Mouse (Mus musculus) hindbrain, embryonic 16.5 days (tissue): Measurements from ENCODE around the gene Atp2b2. TPM values are rescaled to one million over a fixed set of nuclear protein-coding genes. Genes with fewer than 3 reads are reported as not detected.

Experiments
- ATAC-seq: fragments of 200-750 bp; cut with Nextera tagmentation; 2 replicates; pipeline ENCODE4 v1.8.0; 2017; ENCODE audit warnings: moderate TSS enrichment, moderate library complexity
- H3K27ac ChIP-seq: fragments of 300-500 bp; sonication (generic); 2 replicates; pipeline ENCODE4 v1.5.1; 2014; ENCODE audit warnings: low read depth, mild to moderate bottlenecking, control low read depth, low read length, moderate library complexity
- H3K27me3 ChIP-seq: fragments of 300-500 bp; sonication (generic); replicated peaks from 2 replicates; pipeline ENCODE4 v1.6.1; 2014; ENCODE audit warnings: low read length; ENCODE audit not compliant: control insufficient read depth, insufficient read depth
- H3K36me3 ChIP-seq: fragments of 300-500 bp; sonication (generic); 2 replicates; pipeline ENCODE4 v1.6.1; 2014; ENCODE audit warnings: mild to moderate bottlenecking, low read length, moderate library complexity, mixed read lengths; ENCODE audit not compliant: control insufficient read depth, insufficient read depth
- H3K4me1 ChIP-seq: fragments of 300-500 bp; sonication (generic); 2 replicates; pipeline ENCODE4 v1.6.1; 2014; ENCODE audit warnings: low read depth, low read length; ENCODE audit not compliant: control insufficient read depth, insufficient read depth
- H3K4me2 ChIP-seq: fragments of 300-500 bp; sonication (generic); 2 replicates; pipeline ENCODE4 v1.6.1; 2014; ENCODE audit warnings: mild to moderate bottlenecking, low read length, control low read depth, moderate library complexity
- H3K4me3 ChIP-seq: fragments of 300-500 bp; sonication (generic); 2 replicates; pipeline ENCODE4 v1.5.1; 2014; ENCODE audit warnings: mild to moderate bottlenecking, low read length, control low read depth, moderate library complexity
- H3K9ac ChIP-seq: fragments of 300-500 bp; sonication (generic); 2 replicates; pipeline ENCODE4 v1.6.1; 2014; ENCODE audit warnings: low read depth, mild to moderate bottlenecking, control low read depth, low read length, moderate library complexity
- H3K9me3 ChIP-seq: fragments of 300-500 bp; sonication (generic); 2 replicates; pipeline ENCODE4 v1.6.1; 2014; ENCODE audit warnings: mild to moderate bottlenecking, low read length, moderate library complexity; ENCODE audit not compliant: control insufficient read depth
- WGBS: fragments of 180-500 bp; shearing (Covaris S2); extraction: QIAGEN DNeasy Blood & Tissue Kit; methylation state at CpG from one replicate; pipeline ENCODE4 v1.1.7; 2014; 5-methylcytosine and 5-hydroxymethylcytosine counted together
- polyA plus RNA-seq: library from polyadenylated mRNA; unstranded; fragments of >200 nt; fragmentation: Nextera tagmentation; extraction: Ambion mirVana; gene quantifications from 2 replicates; pipeline ENCODE4 v1.2.1, GENCODE M21; 2015

Atp2b2 gene
- polyA plus RNA-seq, 1 experiment from 2014 or later: 42.3 TPM

GRCm38 (mm10) chr6:113929191-113929875, 113.1 kb downstream of the Atp2b2 start:
- no peaks in the 10 kb centered on the region for H3K27me3 ChIP-seq
- no peak overlapping the region for H3K4me2 ChIP-seq
- H3K36me3 ChIP-seq: no peaks in the 10 kb centered on the region
- H3K4me3 ChIP-seq: no peak overlapping the region
- peaks cover 4% of the 10 kb centered on the region; the same call in 1 of the 2 replicates for H3K4me1 ChIP-seq
- no peak overlapping the region for H3K9ac ChIP-seq
- H3K27ac ChIP-seq: no peak overlapping the region
- WGBS: 62% methylated on average over 8 of the region's 8 CpGs
- 0 out of 2 replicates have a peak, but pooled peaks cover 2% of the 10 kb centered on the region for H3K9me3 ChIP-seq
- no peak for ATAC-seq

DNA sequence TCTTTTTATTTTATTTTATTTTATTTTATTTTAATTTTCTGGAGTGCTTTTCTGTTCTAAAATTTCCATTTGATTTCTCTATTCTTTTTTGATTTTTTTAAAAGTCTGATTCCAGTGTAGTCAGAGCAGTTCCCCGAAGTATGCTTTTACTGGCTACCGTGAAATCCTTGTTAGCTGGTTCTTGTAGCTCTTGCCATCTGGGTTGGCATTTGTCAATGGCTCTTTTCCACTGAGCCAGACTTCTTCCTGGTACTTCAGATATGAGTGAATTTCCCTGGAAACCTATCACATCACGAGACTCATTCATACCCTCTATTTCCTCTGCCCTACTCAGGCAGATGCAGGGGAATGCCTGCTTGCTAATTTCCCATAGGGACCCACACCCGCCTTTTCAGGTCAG, 119.2 kb downstream of the Atp2b2 start:
- WGBS: 64% methylated on average over 4 of the region's 4 CpGs
- no peaks in the 10 kb centered on the region for H3K27me3 ChIP-seq
- 0 out of 2 replicates have a peak, but pooled peaks cover 2% of the 10 kb centered on the region for H3K9me3 ChIP-seq
- no peak overlapping the region for H3K4me2 ChIP-seq
- no peaks in the 10 kb centered on the region for H3K4me1 ChIP-seq
- no peak overlapping the region for H3K9ac ChIP-seq
- no peak overlapping the region for H3K27ac ChIP-seq
- H3K4me3 ChIP-seq: no peak overlapping the region
- H3K36me3 ChIP-seq: no peaks in the 10 kb centered on the region
- no peak for ATAC-seq

GRCm38 (mm10) chr6:113920466-113920865, 121.9 kb downstream of the Atp2b2 start:
- ATAC-seq: no peak
- Histone ChIP-seq H3K4me2 (no peak overlapping the region), H3K4me3 (no peak overlapping the region), H3K9me3 (no peaks in the 10 kb centered on the region), H3K4me1 (no peaks in the 10 kb centered on the region), H3K27me3 (no peaks in the 10 kb centered on the region), H3K36me3 (no peaks in the 10 kb centered on the region), H3K9ac (no peak overlapping the region), H3K27ac (no peak overlapping the region)
- WGBS: 71% methylated on average over 5 of the region's 5 CpGs

- Histone ChIP-seq H3K4me1 (no peaks in the 10 kb centered on the region), H3K9ac (no peak overlapping the region), H3K27ac (no peak overlapping the region), H3K27me3 (no peaks in the 10 kb centered on the region), H3K9me3 (no peaks in the 10 kb centered on the region), H3K36me3 (no peaks in the 10 kb centered on the region), H3K4me3 (no peak overlapping the region), H3K4me2 (no peak overlapping the region)
- WGBS: 80% methylated on average over 3 of the region's 3 CpGs
- no peak for ATAC-seq
Measured at GRCm38 (mm10) chr6:113912753-113913152, 129.7 kb downstream of the Atp2b2 start.

DNA sequence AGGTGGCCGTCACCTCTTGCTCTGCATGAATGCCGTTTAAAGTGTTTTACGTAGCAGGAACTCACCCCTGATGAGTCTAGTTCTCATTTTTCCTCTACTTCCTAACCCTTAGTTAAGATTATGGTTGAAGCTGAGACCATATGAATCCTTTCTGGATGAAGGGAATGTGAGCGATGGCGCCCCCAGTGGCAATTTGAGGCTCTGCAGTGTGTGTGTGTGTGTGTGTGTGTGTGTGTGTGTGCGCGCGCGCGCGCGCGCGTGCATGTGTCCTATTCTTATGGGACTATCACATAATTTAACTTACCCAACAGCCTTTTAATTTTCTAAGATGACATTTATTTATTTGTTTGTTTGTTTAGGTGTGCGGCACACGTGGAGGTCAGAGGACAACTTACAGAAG, 131.3 kb downstream of the Atp2b2 start:
- 82% methylated on average over 16 of the region's 16 CpGs for WGBS

GRCm38 (mm10) chr6:113910411-113911055, 131.9 kb downstream of the Atp2b2 start:
- H3K9ac ChIP-seq: no peak overlapping the region
- H3K27ac ChIP-seq: no peak overlapping the region
- WGBS: 75% methylated on average over 3 of the region's 3 CpGs
- H3K36me3 ChIP-seq: no peaks in the 10 kb centered on the region
- no peaks in the 10 kb centered on the region for H3K27me3 ChIP-seq
- no peaks in the 10 kb centered on the region for H3K4me1 ChIP-seq
- H3K4me3 ChIP-seq: no peak overlapping the region
- ATAC-seq: peak; percentile 55
- H3K9me3 ChIP-seq: no peaks in the 10 kb centered on the region
- no peak overlapping the region for H3K4me2 ChIP-seq

More for the DNA sequence above, 131.3 kb downstream of the Atp2b2 start:
- H3K4me1 ChIP-seq: no peaks in the 10 kb centered on the region
- no peaks in the 10 kb centered on the region for H3K27me3 ChIP-seq
- H3K4me2 ChIP-seq: no peak overlapping the region
- H3K27ac ChIP-seq: no peak overlapping the region
- H3K9ac ChIP-seq: no peak overlapping the region
- H3K9me3 ChIP-seq: no peaks in the 10 kb centered on the region
- ATAC-seq: no peak
- no peaks in the 10 kb centered on the region for H3K36me3 ChIP-seq
- no peak overlapping the region for H3K4me3 ChIP-seq

DNA sequence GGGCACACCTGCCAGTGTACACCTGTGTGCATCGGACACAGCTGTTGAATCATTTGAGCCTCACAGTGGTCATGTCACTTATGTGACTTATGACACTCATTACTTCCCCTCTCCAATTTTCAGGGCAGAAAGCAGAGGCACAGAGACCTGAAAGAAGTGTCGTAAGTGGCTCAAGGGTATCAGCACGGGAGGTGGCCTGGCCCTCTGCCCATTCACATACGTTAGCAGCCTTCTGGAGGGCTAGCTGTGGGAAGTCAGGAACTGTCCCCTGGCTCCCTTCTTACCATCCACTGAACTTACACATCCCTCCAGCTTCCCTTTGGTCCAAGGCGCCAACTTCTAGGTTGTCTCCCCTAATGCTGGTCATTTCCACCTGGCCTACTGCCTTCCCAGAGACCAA, 132.6 kb downstream of the Atp2b2 start:
- Histone ChIP-seq H3K9me3 (no peaks in the 10 kb centered on the region), H3K9ac (no peak overlapping the region), H3K27ac (no peak overlapping the region), H3K4me3 (no peak overlapping the region), H3K27me3 (no peaks in the 10 kb centered on the region), H3K36me3 (no peaks in the 10 kb centered on the region), H3K4me1 (no peaks in the 10 kb centered on the region), H3K4me2 (no peak overlapping the region)
- WGBS: 58% methylated on average over 5 of the region's 5 CpGs
- ATAC-seq: no peak

- no peak for ATAC-seq
- Histone ChIP-seq H3K4me1 (no peaks in the 10 kb centered on the region), H3K9me3 (no peaks in the 10 kb centered on the region)
Measured at GRCm38 (mm10) chr6:113908066-113908465, 134.3 kb downstream of the Atp2b2 start.

GRCm38 (mm10) chr6:113904406-113904805, 138.0 kb downstream of the Atp2b2 start:
- Histone ChIP-seq H3K27me3 (no peaks in the 10 kb centered on the region), H3K36me3 (no peaks in the 10 kb centered on the region), H3K9me3 (no peaks in the 10 kb centered on the region), H3K4me1 (no peaks in the 10 kb centered on the region), H3K27ac (no peak overlapping the region), H3K4me2 (no peak overlapping the region), H3K9ac (no peak overlapping the region), H3K4me3 (no peak overlapping the region)
- WGBS: 48% methylated on average over 5 of the region's 5 CpGs
- no peak for ATAC-seq

More at GRCm38 (mm10) chr6:113908066-113908465, 134.3 kb downstream of the Atp2b2 start:
- H3K36me3 ChIP-seq: no peaks in the 10 kb centered on the region
- H3K27me3 ChIP-seq: no peaks in the 10 kb centered on the region
- H3K9ac ChIP-seq: no peak overlapping the region
- no peak overlapping the region for H3K4me3 ChIP-seq
- H3K27ac ChIP-seq: no peak overlapping the region
- no peak overlapping the region for H3K4me2 ChIP-seq
